Mouse (Mus musculus) right cerebral cortex, postnatal 4 days (tissue): Measurements from ENCODE around the gene Zswim1.
"Not testable (repeated sequence)": the region's sequence is repeated elsewhere in the genome, so short reads cannot be mapped to it uniquely, and the experiment has no call there.

Experiments
- DNase-seq: peaks from one replicate; pipeline ENCODE4 v3.0.0-alpha.2; 2022

Gene Zswim1

GRCm38 (mm10) chr2:164871602-164872303 lies 49.3 kb downstream of the Zswim1 start:
- no peak for DNase-seq

DNA sequence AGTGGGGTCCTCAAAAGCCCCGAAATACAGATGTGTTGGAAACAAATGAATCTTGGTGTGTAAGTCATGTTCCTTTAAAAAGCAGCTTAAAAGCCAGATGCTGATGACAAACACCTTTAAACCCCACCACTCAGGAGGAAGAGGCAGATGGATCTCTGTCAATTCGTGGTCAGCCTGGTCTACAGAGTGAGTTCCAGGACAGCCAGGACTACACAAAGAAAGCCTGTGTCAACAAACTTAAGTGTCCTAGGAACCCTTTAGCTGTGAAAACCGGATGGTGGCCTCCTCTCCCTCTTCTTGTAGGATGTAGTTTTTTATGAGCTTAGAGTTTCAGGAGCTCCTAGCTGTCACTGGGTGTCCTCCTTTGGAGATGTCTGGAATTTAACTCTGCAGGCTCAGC lies 51.1 kb downstream of the Zswim1 start:
- no peak for DNase-seq

DNA sequence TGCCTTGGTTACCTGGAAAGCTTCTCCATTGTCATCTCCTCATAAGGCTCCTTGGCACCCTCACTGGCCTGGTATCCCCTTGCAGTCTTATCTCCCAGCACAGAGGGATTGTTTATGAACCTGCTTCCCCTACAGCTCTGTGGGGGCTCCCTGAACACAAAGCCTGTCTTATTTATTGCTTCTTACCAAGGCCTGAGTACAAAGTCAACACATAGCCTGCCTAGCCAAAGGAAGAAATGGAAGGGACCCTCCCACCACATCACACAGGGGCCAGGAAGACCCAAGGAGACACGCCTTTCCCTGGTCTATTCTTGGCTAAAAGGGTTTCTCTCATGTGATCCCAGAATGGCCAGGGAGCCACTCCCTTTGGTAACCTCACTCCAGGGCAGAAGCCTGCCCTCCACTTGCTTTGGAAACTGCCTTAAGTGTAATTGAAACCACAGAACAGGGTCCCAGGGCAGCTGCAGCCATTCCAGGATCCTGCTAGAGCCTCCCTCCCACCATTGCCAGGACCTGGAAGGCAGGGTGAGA lies 51.8 kb downstream of the Zswim1 start:
- no peak for DNase-seq

DNA sequence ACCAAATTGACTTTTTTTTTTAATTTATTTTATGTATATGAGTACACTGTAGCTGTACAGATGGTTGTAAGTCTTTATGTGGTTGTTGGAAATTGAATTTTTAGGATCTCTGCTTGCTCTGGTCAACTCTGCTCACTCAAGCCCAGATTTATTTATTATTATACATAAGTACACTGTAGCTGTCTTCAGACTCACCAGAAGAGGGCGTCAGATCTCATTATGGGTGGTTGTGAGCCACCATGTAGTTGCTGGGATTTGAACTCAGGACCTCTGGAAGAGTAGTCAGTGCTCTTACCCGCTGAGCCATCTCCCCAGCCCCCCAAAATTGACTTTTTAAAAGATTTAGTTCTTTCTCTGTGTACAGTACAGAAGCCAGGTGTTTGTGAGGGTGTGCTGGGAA lies 53.2 kb downstream of the Zswim1 start:
- DNase-seq: not testable (repeated sequence)
